Mouse (Mus musculus): Measurements from ENCODE around the gene Dtx2. TPM values are rescaled to one million over a fixed set of nuclear protein-coding genes. Genes with fewer than 3 reads are reported as not detected.

Dtx2 gene
- polyA plus RNA-seq, 1 experiment from 2014 or later, result 10.1 TPM

GRCm38 (mm10) chr5:135993381-135993965 lies 1.1 kb upstream of the Dtx2 start:
- no peak overlapping the region for H3K4me3 ChIP-seq (ENCODE audit: inconsistent target)
- 94% methylated on average over 4 of the region's 5 CpGs for WGBS (ENCODE audit: missing documents)
- H3K36me3 ChIP-seq (ENCODE audit: inconsistent target), result no peaks in the 10 kb centered on the region
- H3K27ac ChIP-seq, result no peak overlapping the region
- H3K79me2 ChIP-seq (ENCODE audit: inconsistent target), result peaks cover 17% of the 10 kb centered on the region; the same call in 1 of the 2 replicates

GRCm38 (mm10) chr5:135994335-135994724 lies 270 bp upstream of the Dtx2 start:
- H3K4me3 ChIP-seq (ENCODE audit: inconsistent target), result no peak overlapping the region

GRCm38 (mm10) chr5:135996162-135996561 lies 1.6 kb downstream of the Dtx2 start:
- no peak overlapping the region for H3K27ac ChIP-seq
- peaks cover 17% of the 10 kb centered on the region; the same call in 1 of the 2 replicates for H3K79me2 ChIP-seq (ENCODE audit: inconsistent target)
- H3K36me3 ChIP-seq (ENCODE audit: inconsistent target), result peaks cover 7% of the 10 kb centered on the region
- no peak overlapping the region for H3K4me3 ChIP-seq (ENCODE audit: inconsistent target)
- 95% methylated on average over 8 of the region's 8 CpGs for WGBS (ENCODE audit: missing documents)

More at GRCm38 (mm10) chr5:135994335-135994724, 270 bp upstream of the Dtx2 start:
- Histone ChIP-seq H3K36me3 (ENCODE audit: inconsistent target) (peaks cover 7% of the 10 kb centered on the region), H3K27ac (no peak overlapping the region), H3K79me2 (ENCODE audit: inconsistent target) (peaks cover 17% of the 10 kb centered on the region; the same call in 1 of the 2 replicates)
- WGBS (ENCODE audit: missing documents), result 73% methylated on average over 8 of the region's 8 CpGs

GRCm38 (mm10) chr5:136001222-136001621 lies 6.6 kb downstream of the Dtx2 start:
- Histone ChIP-seq H3K36me3 (ENCODE audit: inconsistent target) (peaks cover 7% of the 10 kb centered on the region), H3K4me3 (ENCODE audit: inconsistent target) (no peak overlapping the region), H3K79me2 (ENCODE audit: inconsistent target) (peaks cover 17% of the 10 kb centered on the region; the same call in 1 of the 2 replicates), H3K27ac (no peak overlapping the region)
- 86% methylated on average over 5 of the region's 6 CpGs for WGBS (ENCODE audit: missing documents)

GRCm38 (mm10) chr5:136002325-136002724 lies 7.7 kb downstream of the Dtx2 start:
- no peak overlapping the region for H3K4me3 ChIP-seq (ENCODE audit: inconsistent target)
- 73% methylated on average over 2 of the region's 2 CpGs for WGBS (ENCODE audit: missing documents)
- H3K36me3 ChIP-seq (ENCODE audit: inconsistent target), result peaks cover 7% of the 10 kb centered on the region
- H3K27ac ChIP-seq, result no peak overlapping the region
- peaks cover 13% of the 10 kb centered on the region; the same call in 1 of the 2 replicates for H3K79me2 ChIP-seq (ENCODE audit: inconsistent target)

GRCm38 (mm10) chr5:136002751-136003151 lies 8.2 kb downstream of the Dtx2 start:
- peaks cover 13% of the 10 kb centered on the region; the same call in 1 of the 2 replicates for H3K79me2 ChIP-seq (ENCODE audit: inconsistent target)
- 76% methylated on average over 3 of the region's 3 CpGs for WGBS (ENCODE audit: missing documents)
- no peak overlapping the region for H3K27ac ChIP-seq
- H3K4me3 ChIP-seq (ENCODE audit: inconsistent target), result no peak overlapping the region
- peaks cover 7% of the 10 kb centered on the region for H3K36me3 ChIP-seq (ENCODE audit: inconsistent target)

- no peaks in the 10 kb centered on the region; the same call in 1 of the 2 replicates for H3K36me3 ChIP-seq (ENCODE audit: inconsistent target)
- 100% methylated on average over 4 of the region's 4 CpGs for WGBS (ENCODE audit: missing documents)
- peaks cover 13% of the 10 kb centered on the region; the same call in 1 of the 2 replicates for H3K79me2 ChIP-seq (ENCODE audit: inconsistent target)
Observed at GRCm38 (mm10) chr5:136004537-136004936, 9.9 kb downstream of the Dtx2 start.

GRCm38 (mm10) chr5:136007745-136008144 lies 13.1 kb downstream of the Dtx2 start:
- H3K36me3 ChIP-seq (ENCODE audit: inconsistent target), result peaks cover 14% of the 10 kb centered on the region; the same call in 1 of the 2 replicates
- no peak overlapping the region for H3K27ac ChIP-seq
- 71% methylated on average over 7 of the region's 7 CpGs for WGBS (ENCODE audit: missing documents)
- H3K4me3 ChIP-seq (ENCODE audit: inconsistent target), result no peak overlapping the region
- H3K79me2 ChIP-seq (ENCODE audit: inconsistent target), result peaks cover 13% of the 10 kb centered on the region; the same call in 1 of the 2 replicates

More at GRCm38 (mm10) chr5:136004537-136004936, 9.9 kb downstream of the Dtx2 start:
- no peak overlapping the region for H3K27ac ChIP-seq
- H3K4me3 ChIP-seq (ENCODE audit: inconsistent target), result no peak overlapping the region

- peaks cover 14% of the 10 kb centered on the region; the same call in 1 of the 2 replicates for H3K36me3 ChIP-seq (ENCODE audit: inconsistent target)
- 95% methylated on average over 10 of the region's 10 CpGs for WGBS (ENCODE audit: missing documents)
- no peaks in the 10 kb centered on the region for H3K79me2 ChIP-seq (ENCODE audit: inconsistent target)
- no peak overlapping the region for H3K27ac ChIP-seq
- H3K4me3 ChIP-seq (ENCODE audit: inconsistent target), result no peak overlapping the region
Observed at GRCm38 (mm10) chr5:136014877-136015276, 20.3 kb downstream of the Dtx2 start.

- Histone ChIP-seq H3K36me3 (ENCODE audit: inconsistent target) (peaks cover 8% of the 10 kb centered on the region; the same call in 1 of the 2 replicates), H3K4me3 (ENCODE audit: inconsistent target) (no peak overlapping the region), H3K27ac (no peak overlapping the region), H3K79me2 (ENCODE audit: inconsistent target) (no peaks in the 10 kb centered on the region)
- WGBS (ENCODE audit: missing documents), result 96% methylated on average over 10 of the region's 10 CpGs
Observed at GRCm38 (mm10) chr5:136015586-136015985, 21.0 kb downstream of the Dtx2 start.

GRCm38 (mm10) chr5:136016014-136016876 lies 21.6 kb downstream of the Dtx2 start:
- WGBS (ENCODE audit: missing documents), result 95% methylated on average over 10 of the region's 10 CpGs

GRCm38 (mm10) chr5:136017262-136017661 lies 22.7 kb downstream of the Dtx2 start:
- 94% methylated on average over 6 of the region's 6 CpGs for WGBS (ENCODE audit: missing documents)
- H3K36me3 ChIP-seq (ENCODE audit: inconsistent target), result peaks cover 4% of the 10 kb centered on the region; the same call in 1 of the 2 replicates

More at GRCm38 (mm10) chr5:136016014-136016876, 21.6 kb downstream of the Dtx2 start:
- no peak overlapping the region for H3K27ac ChIP-seq
- peaks cover 8% of the 10 kb centered on the region; the same call in 1 of the 2 replicates for H3K36me3 ChIP-seq (ENCODE audit: inconsistent target)
- no peaks in the 10 kb centered on the region for H3K79me2 ChIP-seq (ENCODE audit: inconsistent target)
- no peak overlapping the region for H3K4me3 ChIP-seq (ENCODE audit: inconsistent target)

GRCm38 (mm10) chr5:136018726-136019125 lies 24.1 kb downstream of the Dtx2 start:
- WGBS (ENCODE audit: missing documents), result 88% methylated on average over 2 of the region's 2 CpGs
- H3K4me3 ChIP-seq (ENCODE audit: inconsistent target), result no peak overlapping the region
- no peak overlapping the region for H3K27ac ChIP-seq
- H3K36me3 ChIP-seq (ENCODE audit: inconsistent target), result no peaks in the 10 kb centered on the region
- no peaks in the 10 kb centered on the region for H3K79me2 ChIP-seq (ENCODE audit: inconsistent target)

More at GRCm38 (mm10) chr5:136017262-136017661, 22.7 kb downstream of the Dtx2 start:
- no peak overlapping the region for H3K27ac ChIP-seq
- H3K79me2 ChIP-seq (ENCODE audit: inconsistent target), result no peaks in the 10 kb centered on the region
- no peak overlapping the region for H3K4me3 ChIP-seq (ENCODE audit: inconsistent target)

- Histone ChIP-seq H3K4me3 (ENCODE audit: inconsistent target) (no peak overlapping the region), H3K27ac (no peak overlapping the region), H3K36me3 (ENCODE audit: inconsistent target) (no peaks in the 10 kb centered on the region), H3K79me2 (ENCODE audit: inconsistent target) (no peaks in the 10 kb centered on the region)
- 89% methylated on average over 1 of the region's 1 CpGs for WGBS (ENCODE audit: missing documents)
Observed at GRCm38 (mm10) chr5:136019907-136020306, 25.3 kb downstream of the Dtx2 start.
